Mouse (Mus musculus) CH12.LX (cell line): ENCODE data around the gene Rbfox1. TPM values are rescaled to one million over a fixed set of nuclear protein-coding genes. Genes with fewer than 3 reads are reported as not detected.

Source experiments
- DNase-seq: peaks from one replicate; pipeline ENCODE4 v3.0.0-alpha.2; 2013; ENCODE audit errors: extremely low read depth
- H3K27ac ChIP-seq: 2 replicates; pipeline ENCODE4 v1.5.1; 2012; ENCODE audit warnings: low read depth, mild to moderate bottlenecking, control low read depth, moderate library complexity; ENCODE audit not compliant: insufficient read depth
- H3K27me3 ChIP-seq: replicated peaks from 2 replicates; pipeline ENCODE3; 2012; ENCODE audit warnings: inconsistent platforms
- H3K36me3 ChIP-seq, 2 experiments: replicated peaks in 1 of 2; 2 replicates each; pipeline versions ENCODE3 to v1.6.1; 2012; ENCODE audit warnings: inconsistent platforms in 1 of 2, low read length in 1 of 2, mild to moderate bottlenecking in 1 of 2, mixed read lengths in 1 of 2, moderate library complexity in 1 of 2; ENCODE audit not compliant: control insufficient read depth in 1 of 2, insufficient read depth in 1 of 2
- H3K4me1 ChIP-seq, 2 experiments: 2 replicates each; pipeline ENCODE4 v1.6.1; 2012; ENCODE audit warnings: inconsistent platforms in 1 of 2, moderate library complexity in 1 of 2; ENCODE audit not compliant: insufficient read depth in 2 of 2, control insufficient read depth in 1 of 2
- H3K4me2 ChIP-seq: 2 replicates; pipeline ENCODE4 v1.6.1; 2012; ENCODE audit warnings: low read depth, mild to moderate bottlenecking, control low read depth; ENCODE audit not compliant: poor library complexity, insufficient read depth, severe bottlenecking
- H3K4me3 ChIP-seq, 3 experiments: fragments of 150-350 bp in 1 of 3; sonication (generic) in 1 of 3; replicated peaks in 1 of 3; 2 replicates each; pipeline versions ENCODE3 to v1.5.1; 2011 to 2012; ENCODE audit warnings: low read depth in 2 of 3, low read length in 2 of 3, mild to moderate bottlenecking in 2 of 3, moderate library complexity in 2 of 3, control low read depth in 1 of 3, improper control_type of control experiment in 1 of 3, inconsistent platforms in 1 of 3, mixed read lengths in 1 of 3; ENCODE audit not compliant: poor library complexity in 1 of 3
- H3K79me2 ChIP-seq: replicated peaks from 2 replicates; pipeline ENCODE4 v1.6.1; 2012; ENCODE audit warnings: mild to moderate bottlenecking, moderate library complexity; ENCODE audit not compliant: control insufficient read depth, poor library complexity, insufficient read depth, severe bottlenecking; ENCODE audit errors: extremely low read depth
- H3K9ac ChIP-seq: 2 replicates; pipeline ENCODE4 v1.6.1; 2012; ENCODE audit warnings: low read depth, mild to moderate bottlenecking, control low read depth, moderate library complexity; ENCODE audit not compliant: insufficient read depth
- H3K9me3 ChIP-seq: replicated peaks from 2 replicates; pipeline ENCODE3; 2012; ENCODE audit warnings: low read length, inconsistent platforms, mixed read lengths
- BHLHE40 ChIP-seq: IDR thresholded peaks from 2 replicates; pipeline ENCODE4 v1.6.1; 2011; ENCODE audit warnings: mild to moderate bottlenecking, low read depth, low read length, improper control_type of control experiment
- CTCF ChIP-seq, 2 experiments: IDR thresholded peaks in 1 of 2; conservative IDR thresholded peaks in 1 of 2; 2 replicates each; pipeline ENCODE4 v1.5.1; 2011 to 2012; ENCODE audit warnings: low read depth in 2 of 2, low read length in 2 of 2, improper control_type of control experiment in 1 of 2, inconsistent platforms in 1 of 2, mild to moderate bottlenecking in 1 of 2, moderate library complexity in 1 of 2
- E2F4 ChIP-seq: IDR thresholded peaks from 2 replicates; pipeline ENCODE4 v1.6.1; 2011; ENCODE audit warnings: low read depth, low read length, improper control_type of control experiment; ENCODE audit not compliant: insufficient replicate concordance
- ELF1 ChIP-seq: IDR thresholded peaks from 2 replicates; pipeline ENCODE4 v1.6.1; 2014; ENCODE audit warnings: low read depth, mild to moderate bottlenecking, inconsistent platforms, low read length, improper control_type of control experiment
- EP300 ChIP-seq: IDR thresholded peaks from 2 replicates; pipeline ENCODE4 v1.6.1; 2011; ENCODE audit warnings: low read length, improper control_type of control experiment
- GABPA ChIP-seq: IDR thresholded peaks from 2 replicates; pipeline ENCODE4 v1.6.1; 2012; ENCODE audit warnings: low read depth, low read length, improper control_type of control experiment, inconsistent platforms; ENCODE audit not compliant: insufficient replicate concordance
- HCFC1 ChIP-seq: IDR thresholded peaks from 2 replicates; pipeline ENCODE4 v1.6.1; 2012; ENCODE audit warnings: low read depth, mild to moderate bottlenecking, inconsistent platforms, low read length, improper control_type of control experiment
- JUND ChIP-seq: conservative IDR thresholded peaks from 2 replicates; pipeline ENCODE4 v1.6.1; 2011; ENCODE audit warnings: low read depth, low read length, improper control_type of control experiment
- KAT2A ChIP-seq: IDR thresholded peaks from 2 replicates; pipeline ENCODE4 v1.6.1; 2012; ENCODE audit warnings: low read length, improper control_type of control experiment, inconsistent platforms; ENCODE audit not compliant: insufficient replicate concordance
- MEF2A ChIP-seq: IDR thresholded peaks from 2 replicates; pipeline ENCODE4 v1.6.1; 2014; ENCODE audit warnings: low read depth, mild to moderate bottlenecking, inconsistent platforms, low read length, improper control_type of control experiment, borderline replicate concordance
- NRF1 ChIP-seq: IDR thresholded peaks from 2 replicates; pipeline ENCODE4 v1.6.1; 2014; ENCODE audit warnings: low read depth, mild to moderate bottlenecking, inconsistent platforms, low read length, improper control_type of control experiment, moderate library complexity
- POLR2A ChIP-seq: IDR thresholded peaks from 2 replicates; pipeline ENCODE4 v1.6.1; 2011; ENCODE audit warnings: low read depth, mild to moderate bottlenecking, improper control_type of control experiment, low read length
- POLR2AphosphoS2 ChIP-seq: IDR thresholded peaks from 2 replicates; pipeline ENCODE4 v1.6.1; 2011; ENCODE audit warnings: low read depth, low read length, improper control_type of control experiment
- RAD21 ChIP-seq: IDR thresholded peaks from 2 replicates; pipeline ENCODE4 v1.6.1; 2011; ENCODE audit warnings: low read depth, mild to moderate bottlenecking, low read length, improper control_type of control experiment, moderate library complexity
- SMC3 ChIP-seq: IDR thresholded peaks from 2 replicates; pipeline ENCODE4 v1.6.1; 2011; ENCODE audit warnings: low read depth, low read length, improper control_type of control experiment
- USF1 ChIP-seq: IDR thresholded peaks from 2 replicates; pipeline ENCODE4 v1.6.1; 2014; ENCODE audit warnings: low read depth, mild to moderate bottlenecking, inconsistent platforms, low read length, improper control_type of control experiment
- ZC3H11A ChIP-seq: IDR thresholded peaks from 2 replicates; pipeline ENCODE4 v1.6.1; 2012; ENCODE audit warnings: low read depth, mild to moderate bottlenecking, inconsistent platforms, low read length, improper control_type of control experiment
- ZMIZ1 ChIP-seq: IDR thresholded peaks from 2 replicates; pipeline ENCODE4 v1.6.1; 2012; ENCODE audit warnings: low read depth, mild to moderate bottlenecking, inconsistent platforms, low read length, improper control_type of control experiment
- dilution Hi-C: fragments of 300-500 bp; cut with MboI; formaldehyde crosslinking; loops from 2 replicates; pipeline ENCODE4 v1.14.3; 2020; ENCODE audit warnings: low sequenced_read_pairs; ENCODE audit not compliant: extremely low pct_unique_long_range_greater_than_20kb, extremely low pct_ligation_motif_present
- in situ Hi-C: fragments of 300-500 bp; cut with MboI; formaldehyde crosslinking; loops from 3 replicates; pipeline ENCODE4 v1.14.3; 2019; ENCODE audit warnings: low sequenced_read_pairs, low pct_ligation_motif_present, low pct_unique_long_range_greater_than_20kb, mixed read lengths
- polyA plus RNA-seq: library from polyadenylated mRNA; unstranded; fragments of >175 nt; gene quantifications from 2 replicates; pipeline ENCODE4 v1.2.1, GENCODE M21; 2012; ENCODE audit warnings: low read depth; ENCODE audit not compliant: insufficient read length
- total RNA-seq, 2 experiments: library from RNA; depleted of rRNA; stranded (reverse); fragments of 300-350 nt in 1 of 2; fragments of >200 nt in 1 of 2; gene quantifications; 2 replicates each; pipeline ENCODE4 v1.2.3; 2012 to 2014

The Rbfox1 gene
- total and polyA plus RNA-seq, 3 experiments: not detected

GRCm38 (mm10) chr16:6381572-6381971, 496.4 kb downstream of the Rbfox1 start:
- no peak overlapping the region for H3K27ac ChIP-seq
- dilution Hi-C loops (no loop called here), in situ Hi-C loops (no loop called here)
- TF ChIP-seq USF1: no peak
- peaks cover 84% of the 10 kb centered on the region for H3K9me3 ChIP-seq
- no peaks in the 10 kb centered on the region for H3K4me1 ChIP-seq
- no peak overlapping the region for H3K4me2 ChIP-seq
- no peaks in the 10 kb centered on the region for H3K79me2 ChIP-seq
- no peaks in the 10 kb centered on the region for H3K36me3 ChIP-seq
- H3K9ac ChIP-seq: no peak overlapping the region
- no peak overlapping the region for H3K4me3 ChIP-seq
- no peaks in the 10 kb centered on the region for H3K27me3 ChIP-seq
- DNase-seq: no peak

DNA sequence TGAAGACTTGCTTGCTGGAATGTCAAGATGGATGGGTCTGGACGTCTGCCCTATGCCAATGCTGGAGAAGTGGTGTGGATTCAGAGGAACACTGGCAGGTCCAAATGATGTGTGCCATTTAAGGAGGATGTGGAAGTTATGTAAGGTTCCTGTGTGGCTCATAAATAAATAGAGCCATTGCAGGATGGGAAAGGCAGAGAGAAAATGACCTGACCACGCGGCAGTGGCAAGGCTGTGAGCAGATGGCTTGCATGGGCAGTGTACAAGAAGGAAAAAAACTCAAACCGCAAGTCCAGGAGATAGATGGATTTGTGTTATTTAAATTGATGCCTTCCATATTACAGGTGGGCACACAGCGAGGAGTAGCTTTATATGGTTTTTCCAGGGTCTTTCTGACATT, 497.6 kb downstream of the Rbfox1 start:
- peaks cover 82% of the 10 kb centered on the region for H3K9me3 ChIP-seq
- dilution Hi-C loops: no loop called here
- no peak overlapping the region for H3K4me2 ChIP-seq
- TF ChIP-seq CTCF (conservative IDR thresholded peaks at IDR 0.05 in 1 of 2, IDR thresholded peaks at IDR 0.05 in 1 of 2; ENCODE audit: low read depth in 2 of 2, low read length in 2 of 2) (no peak), ELF1 (no peak), E2F4 (no peak), POLR2A (no peak), HCFC1 (no peak), JUND (no peak), POLR2AphosphoS2 (no peak), MEF2A (no peak), EP300 (no peak), KAT2A (no peak), NRF1 (no peak), RAD21 (no peak), ZMIZ1 (no peak), ZC3H11A (no peak), GABPA (no peak), SMC3 (no peak), BHLHE40 (no peak)
- no peak overlapping the region for H3K27ac ChIP-seq
- no peak overlapping the region for H3K4me3 ChIP-seq
- no peaks in the 10 kb centered on the region for H3K79me2 ChIP-seq
- in situ Hi-C loops: no loop called here
- H3K27me3 ChIP-seq: no peaks in the 10 kb centered on the region
- H3K36me3 ChIP-seq: no peaks in the 10 kb centered on the region
- DNase-seq: no peak
- no peaks in the 10 kb centered on the region for H3K4me1 ChIP-seq
- no peak overlapping the region for H3K9ac ChIP-seq
